Mouse (Mus musculus) ovary, adult 18-20 months (tissue): ENCODE measurements around the gene Xpa.
A peak's percentile ranks its signal among the peaks of the same experiment; 100 is the strongest.

Experiments
- DNase-seq: peaks from one replicate; pipeline ENCODE4 v3.0.0; 2022; ENCODE audit warnings: low spot score, mixed read lengths

Gene Xpa

GRCm38 (mm10) chr4:46144323-46144722, 51.8 kb downstream of the Xpa start:
- DNase-seq: no peak

GRCm38 (mm10) chr4:46138287-46139222, 57.6 kb downstream of the Xpa start, which contains the start of the genes Ncbp1 and Tstd2:
TSS of gene Ncbp1 (plus strand) at chr4:46138613.
TSS of gene Tstd2 (minus strand) at chr4:46138694.
- peak; percentile 83 for DNase-seq

- DNase-seq: no peak
Observed at GRCm38 (mm10) chr4:46137629-46138286, 58.4 kb downstream of the Xpa start.

GRCm38 (mm10) chr4:46131791-46132190, 64.3 kb downstream of the Xpa start:
- no peak for DNase-seq

GRCm38 (mm10) chr4:46130221-46130620, 65.9 kb downstream of the Xpa start:
- no peak for DNase-seq

GRCm38 (mm10) chr4:46129311-46130004, 66.7 kb downstream of the Xpa start:
- DNase-seq: no peak

GRCm38 (mm10) chr4:46126541-46126940, 69.6 kb downstream of the Xpa start:
- no peak for DNase-seq

- DNase-seq: no peak
Observed at GRCm38 (mm10) chr4:46123358-46123757, 72.8 kb downstream of the Xpa start.

- no peak for DNase-seq
Observed at GRCm38 (mm10) chr4:46120767-46121166, 75.3 kb downstream of the Xpa start.

- DNase-seq: no peak
Observed at GRCm38 (mm10) chr4:46119514-46120094, 76.5 kb downstream of the Xpa start.

- DNase-seq: no peak
Observed at GRCm38 (mm10) chr4:46117536-46117935, 78.6 kb downstream of the Xpa start.

GRCm38 (mm10) chr4:46116544-46117175, 79.5 kb downstream of the Xpa start:
- no peak for DNase-seq

- no peak for DNase-seq
Observed at GRCm38 (mm10) chr4:46115308-46115707, 80.8 kb downstream of the Xpa start.

- DNase-seq: no peak
Observed at GRCm38 (mm10) chr4:46111361-46111760, 84.8 kb downstream of the Xpa start.

GRCm38 (mm10) chr4:46110084-46110483, 86.0 kb downstream of the Xpa start:
- DNase-seq: no peak
